Mouse (Mus musculus) lung, adult 2 months (tissue): ENCODE results near the gene Hist1h2ak.

Experiments
- CTCF ChIP-seq: fragments of 200-500 bp; IDR thresholded peaks from 2 replicates; pipeline ENCODE4 v1.5.1; 2011; ENCODE audit warnings: mild to moderate bottlenecking, low read length, control low read depth; ENCODE audit not compliant: insufficient read depth
- POLR2A ChIP-seq: fragments of 200-500 bp; IDR thresholded peaks from 2 replicates; pipeline ENCODE4 v1.6.1; 2011; ENCODE audit warnings: low read depth, mild to moderate bottlenecking, control low read depth, low read length, borderline replicate concordance; ENCODE audit errors: extremely low read depth

GRCm38 (mm10) chr13:21749387-21750158 lies 4.1 kb downstream of the Hist1h2ak start:
- TF ChIP-seq POLR2A (no peak), CTCF (no peak)
